Mouse (Mus musculus): ENCODE results near the gene Lpar6.

Lpar6 gene

DNA sequence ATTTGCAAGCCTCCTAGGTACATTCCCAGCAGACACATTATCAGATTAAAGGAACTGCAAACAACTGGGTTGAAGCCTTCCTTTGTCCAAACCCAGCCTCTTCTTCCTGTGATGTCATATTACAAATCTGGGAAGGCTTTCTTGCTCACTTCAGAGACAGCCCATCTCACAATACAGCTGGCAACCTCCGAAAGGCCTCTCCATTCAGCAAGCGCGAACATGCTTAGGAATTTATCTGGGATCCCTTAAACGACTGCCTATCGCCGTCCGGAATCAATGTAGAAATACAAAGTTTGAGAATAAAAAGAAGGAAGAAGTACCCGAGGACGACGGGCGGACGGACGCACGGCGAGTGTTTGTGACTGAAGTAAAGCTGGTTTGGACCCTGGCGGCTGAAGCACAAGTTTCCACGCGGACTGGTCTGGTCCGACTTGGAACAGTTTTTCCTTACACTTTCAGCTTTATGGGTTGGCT is at the start of gene Lpar6:
TSS of gene Lpar6 (plus strand) at position 48 of the 474 bp plus-strand sequence.
- DNase-seq, result peak; percentile 60 to 70

DNA sequence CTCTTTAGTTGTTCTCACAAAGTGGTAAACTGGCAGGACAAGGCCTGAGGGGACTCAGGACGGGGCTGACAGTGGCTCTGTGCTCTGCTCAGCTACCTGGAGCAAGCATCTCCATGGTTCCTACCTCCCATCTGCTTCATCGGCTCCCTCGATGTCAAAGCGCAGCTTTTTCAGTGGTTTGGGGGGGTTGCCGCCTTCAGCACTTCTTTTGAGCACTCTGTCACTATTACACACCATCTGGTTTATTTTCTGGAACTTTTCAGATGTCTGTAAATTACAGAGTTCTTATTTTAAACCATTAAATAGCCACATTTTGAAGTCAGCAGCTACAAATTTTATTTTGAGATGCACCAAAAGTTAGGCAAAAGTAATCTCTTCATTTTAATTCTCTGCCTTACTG is 38.6 kb upstream of the Lpar6 start:
- no peak for DNase-seq

DNA sequence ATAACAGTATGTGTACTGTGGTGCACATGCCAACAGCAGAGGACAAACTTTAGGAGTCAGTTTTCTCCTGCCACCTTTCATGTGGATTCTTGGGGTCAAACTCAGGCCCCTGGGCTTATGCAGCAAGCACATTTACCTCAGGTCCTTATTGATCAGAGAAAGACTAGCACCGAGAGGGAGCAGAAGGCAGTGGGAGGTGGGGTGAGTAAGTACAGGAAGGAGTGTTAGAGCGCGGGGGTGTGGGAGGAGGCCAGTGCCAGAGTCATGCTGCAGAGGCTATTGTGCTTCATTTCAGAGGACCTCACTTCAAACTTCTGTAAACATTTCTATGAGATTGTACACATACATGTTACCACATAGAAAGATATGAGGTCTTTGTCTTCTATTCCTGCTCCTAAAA is 36.2 kb upstream of the Lpar6 start:
- DNase-seq, result no peak

DNA sequence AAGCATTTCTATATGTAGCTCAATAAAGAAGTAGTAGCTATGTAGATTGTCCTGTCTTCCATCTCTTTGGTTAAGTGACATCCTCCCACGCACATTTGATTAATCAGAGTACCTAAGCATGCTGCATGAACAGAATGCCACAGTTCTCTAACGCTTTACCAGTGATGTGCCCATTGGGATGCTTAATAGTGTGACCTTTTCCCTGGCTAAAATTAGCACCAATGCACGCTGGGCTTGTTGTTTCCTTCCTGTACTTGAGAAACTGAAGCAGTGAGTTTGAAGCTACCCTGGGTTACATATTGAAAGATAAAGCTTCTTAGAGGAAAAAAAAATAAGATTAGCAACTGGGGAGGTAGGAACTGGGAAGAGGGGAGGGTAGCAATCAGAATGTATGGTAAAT is 33.7 kb upstream of the Lpar6 start:
- DNase-seq, result no peak

DNA sequence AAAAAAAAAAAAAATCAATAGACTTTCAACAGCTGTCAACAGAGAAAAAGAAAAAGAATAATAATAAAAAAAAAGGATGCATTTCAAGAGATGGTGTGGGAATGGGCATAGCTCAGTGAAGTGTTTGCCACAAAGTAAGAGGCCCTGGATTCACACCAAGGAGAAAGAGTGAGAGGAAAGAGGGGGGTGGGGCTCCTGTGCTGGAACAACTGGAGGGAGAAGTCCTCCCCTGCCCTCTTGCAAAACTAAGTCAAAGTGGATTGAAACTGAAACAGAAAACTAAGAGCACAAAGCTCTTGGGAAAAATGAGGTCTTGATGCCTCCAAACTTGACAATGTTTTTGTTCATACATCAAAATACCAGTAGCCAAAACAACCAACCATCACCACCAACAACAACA is 28.4 kb upstream of the Lpar6 start:
- DNase-seq, result peak; percentile 23 to 33

DNA sequence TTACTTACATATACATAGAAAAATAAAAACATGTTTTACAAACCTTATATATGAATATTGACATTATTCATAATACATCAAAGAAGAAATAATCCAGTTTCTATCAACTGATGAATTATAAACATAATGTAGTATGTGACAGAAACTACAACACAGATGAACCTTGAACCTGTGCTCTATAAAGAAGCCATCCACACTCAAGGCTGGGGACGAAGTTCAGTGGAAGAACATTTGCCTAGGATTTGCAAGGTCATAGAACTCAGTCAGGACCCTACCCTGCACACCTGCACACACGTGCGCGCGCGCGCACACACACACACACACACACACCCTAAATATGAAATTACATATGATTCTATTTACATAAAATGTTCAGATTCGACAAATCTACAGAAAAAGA is 27.5 kb upstream of the Lpar6 start:
- no peak for DNase-seq

DNA sequence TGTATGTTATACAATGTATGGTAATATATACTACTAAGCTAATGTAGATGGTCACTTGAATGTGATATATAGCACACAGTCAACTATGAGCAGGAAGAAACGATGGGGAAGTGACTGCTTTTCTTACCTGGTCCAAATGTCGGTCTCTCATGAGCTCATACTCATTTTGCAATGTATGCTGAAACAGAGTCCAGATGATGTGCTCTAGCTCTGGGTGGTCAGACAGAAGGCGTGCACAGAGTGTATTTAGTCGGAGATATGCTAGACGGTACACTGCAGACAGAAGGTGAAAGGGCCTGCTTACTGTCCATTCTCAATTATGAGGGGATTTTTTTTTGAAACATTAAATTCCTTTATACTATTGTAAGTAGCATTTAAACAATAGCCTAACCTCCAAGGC is 26.2 kb upstream of the Lpar6 start:
- DNase-seq, result no peak

DNA sequence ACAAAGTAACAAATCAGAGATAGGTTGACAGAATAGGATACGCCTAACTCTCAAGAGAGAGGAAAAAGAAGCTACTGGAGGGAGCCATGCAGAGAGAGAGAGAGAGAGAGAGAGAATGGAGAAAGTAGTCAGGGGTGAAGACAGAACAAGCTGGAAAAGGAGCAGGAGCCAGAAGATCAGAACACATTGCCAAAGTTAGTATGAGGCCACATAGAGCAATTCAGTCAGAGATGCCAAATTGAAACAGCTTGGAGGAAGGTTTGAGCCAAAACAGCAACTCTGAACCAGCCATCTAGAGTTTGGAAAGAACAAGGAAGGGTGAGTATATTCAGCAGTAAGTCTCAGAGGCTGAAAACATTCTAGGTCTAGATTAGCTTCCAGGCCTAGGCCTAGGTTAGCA is 20.6 kb upstream of the Lpar6 start:
- no peak for DNase-seq

DNA sequence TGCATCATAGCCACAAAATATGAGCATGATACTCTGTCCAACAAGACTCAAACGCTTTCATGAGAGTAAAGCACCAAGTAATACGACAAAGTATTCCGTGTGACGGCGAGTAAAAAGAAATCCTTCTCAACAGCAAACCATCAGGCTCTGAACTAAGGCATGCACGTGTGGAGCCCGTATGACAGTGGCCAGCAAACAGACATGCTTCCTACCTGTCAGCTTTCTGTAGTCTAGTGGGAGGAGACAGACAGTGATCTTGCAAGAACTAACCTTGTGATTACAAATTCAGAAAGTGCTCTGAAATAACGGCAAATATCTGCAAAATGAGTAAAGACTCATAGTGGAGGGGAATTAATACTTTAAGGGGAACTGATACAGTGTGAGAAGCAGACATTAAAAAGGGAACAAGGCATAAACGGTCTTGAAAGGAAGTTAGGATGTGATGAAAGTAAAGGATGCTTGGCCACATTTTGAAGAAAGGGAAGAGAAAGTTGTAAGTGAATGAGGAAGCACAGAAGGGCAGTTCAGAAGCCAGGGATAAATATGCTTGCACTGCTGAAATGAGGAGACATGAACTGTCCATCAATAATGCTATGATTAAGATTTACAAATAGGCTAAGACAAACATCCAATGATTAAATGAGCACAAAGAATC is 15.3 kb upstream of the Lpar6 start:
- no peak for DNase-seq

DNA sequence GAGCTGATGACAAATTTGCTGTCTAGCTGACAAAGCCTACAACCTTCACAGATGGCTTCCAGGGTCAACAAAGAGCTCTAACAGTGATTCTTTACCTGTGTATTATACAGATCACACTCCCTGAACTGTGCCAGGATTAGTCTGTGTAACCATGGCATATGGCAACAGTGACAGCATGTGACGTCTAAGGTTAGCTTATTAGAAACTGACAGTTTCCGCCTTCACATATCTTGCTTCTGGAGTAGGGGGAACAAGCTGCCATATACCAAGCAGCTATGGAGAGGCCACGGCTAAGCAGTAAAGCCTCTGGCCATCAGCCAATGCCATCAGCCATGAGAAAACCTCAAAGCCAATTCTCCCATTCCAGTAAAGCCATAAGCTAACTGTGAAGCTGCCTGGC is 11.3 kb upstream of the Lpar6 start:
- DNase-seq, result no peak

DNA sequence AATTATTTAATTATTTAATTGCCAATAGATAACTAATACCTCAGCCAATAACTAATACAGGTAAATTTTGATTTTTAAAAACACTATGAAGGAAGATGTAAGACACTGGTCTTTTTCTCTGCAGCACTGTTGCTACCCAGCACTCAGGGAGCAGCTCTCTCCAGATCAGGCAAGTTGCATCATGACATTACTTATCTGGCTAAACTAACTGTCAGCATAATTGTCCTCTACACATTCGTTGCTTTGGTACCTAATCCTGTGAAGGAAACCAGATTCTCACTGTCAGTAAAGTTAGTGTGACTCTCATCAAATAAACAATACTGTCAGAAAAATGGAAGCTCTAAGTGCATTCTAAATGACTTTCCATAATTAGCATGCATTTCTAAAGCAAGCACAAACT is 10.8 kb upstream of the Lpar6 start:
- no peak for DNase-seq

DNA sequence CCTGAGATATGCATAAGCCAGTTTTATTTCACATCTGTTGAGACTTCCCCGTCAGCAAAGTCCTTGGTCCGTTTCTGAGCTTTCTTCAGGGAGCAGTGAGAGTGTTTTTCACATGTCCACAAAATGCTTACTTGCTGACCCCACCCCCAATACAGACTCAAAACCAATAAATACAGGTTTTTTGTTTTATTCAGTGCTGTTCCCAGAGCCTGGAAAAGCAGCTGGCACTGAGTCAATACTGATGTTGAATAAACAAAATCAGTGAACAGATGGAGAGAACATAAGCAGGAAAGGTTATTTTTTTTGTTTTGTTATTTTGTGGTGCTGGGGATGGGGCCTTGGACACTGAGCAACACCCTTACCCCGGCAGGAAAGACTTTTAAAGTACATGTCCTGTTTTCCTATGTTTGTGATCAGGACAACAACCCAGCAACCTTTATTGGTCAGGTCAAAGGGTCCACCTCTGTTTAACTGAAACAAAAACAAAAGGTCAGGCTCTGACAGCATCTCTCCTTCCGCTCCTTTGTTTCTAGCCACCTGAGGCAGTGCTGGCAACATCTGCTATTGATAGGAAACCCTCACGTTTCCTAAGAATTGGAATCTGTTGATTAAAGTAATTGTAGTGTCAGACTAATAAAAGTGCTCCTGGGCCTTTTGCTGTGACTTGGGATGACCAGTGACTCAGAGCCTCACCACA is 6.3 kb upstream of the Lpar6 start:
- DNase-seq, result no peak

DNA sequence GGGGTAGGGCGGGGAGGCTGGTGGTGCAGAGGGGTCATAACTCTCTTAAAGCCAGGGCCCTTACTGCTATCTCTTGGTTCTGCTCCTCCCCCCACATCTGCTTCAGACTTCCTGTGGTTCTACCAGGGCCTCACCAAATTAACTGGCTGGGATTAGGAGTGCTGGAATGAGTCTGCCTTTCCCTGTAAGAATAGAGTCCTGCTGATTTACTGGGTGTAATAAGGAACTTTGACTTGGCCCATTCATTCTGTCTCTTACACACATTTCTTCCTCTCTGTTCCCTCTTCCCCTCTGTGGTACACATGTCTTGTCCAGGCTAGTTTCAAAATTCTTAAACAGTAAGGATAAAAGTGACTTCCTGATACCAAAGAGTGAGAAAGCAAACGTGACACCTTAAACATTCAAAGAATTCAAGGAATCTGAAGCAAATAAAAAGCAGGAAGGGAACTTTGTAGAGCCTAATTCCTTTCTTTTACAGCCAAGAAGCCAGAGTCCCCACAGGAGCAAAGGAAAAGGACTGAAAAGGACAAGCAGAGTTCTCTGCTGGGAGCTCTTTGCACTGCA is 3.1 kb upstream of the Lpar6 start:
- no peak for DNase-seq

DNA sequence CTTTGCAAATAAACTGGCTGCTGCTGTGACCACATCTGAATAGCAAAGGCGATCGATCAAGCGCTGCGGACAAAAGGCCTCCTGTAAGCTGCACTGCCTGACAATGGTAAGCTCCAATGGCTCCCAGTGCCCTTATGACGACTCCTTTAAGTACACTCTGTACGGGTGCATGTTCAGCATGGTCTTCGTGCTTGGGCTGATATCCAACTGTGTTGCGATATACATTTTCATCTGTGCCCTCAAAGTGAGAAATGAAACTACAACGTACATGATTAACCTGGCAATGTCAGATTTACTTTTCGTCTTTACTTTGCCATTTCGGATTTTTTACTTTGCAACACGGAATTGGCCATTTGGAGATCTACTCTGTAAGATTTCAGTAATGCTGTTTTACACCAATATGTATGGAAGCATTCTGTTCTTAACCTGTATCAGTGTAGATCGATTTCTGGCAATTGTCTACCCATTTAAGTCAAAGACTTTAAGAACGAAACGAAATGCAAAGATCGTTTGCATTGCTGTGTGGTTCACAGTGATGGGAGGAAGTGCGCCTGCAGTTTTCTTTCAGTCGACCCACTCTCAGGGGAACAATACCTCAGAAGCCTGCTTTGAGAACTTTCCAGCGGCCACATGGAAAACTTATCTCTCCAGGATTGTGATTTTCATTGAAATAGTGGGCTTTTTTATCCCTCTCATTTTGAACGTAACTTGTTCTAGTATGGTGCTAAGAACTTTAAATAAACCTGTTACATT is 979 bp downstream of the Lpar6 start:
- peak; percentile 40 to 55 for DNase-seq

DNA sequence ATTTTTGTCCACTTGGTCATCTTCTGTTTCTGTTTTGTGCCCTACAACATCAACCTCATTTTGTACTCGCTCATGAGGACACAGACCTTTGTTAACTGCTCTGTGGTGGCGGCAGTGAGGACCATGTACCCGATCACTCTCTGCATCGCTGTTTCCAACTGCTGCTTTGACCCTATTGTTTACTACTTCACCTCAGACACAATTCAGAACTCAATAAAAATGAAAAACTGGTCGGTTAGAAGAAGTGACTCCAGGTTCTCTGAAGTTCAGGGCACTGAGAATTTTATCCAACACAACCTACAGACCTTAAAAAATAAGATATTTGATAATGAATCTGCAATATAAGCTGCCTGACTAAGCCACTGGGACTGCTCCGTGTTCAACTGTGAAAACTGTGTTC is 1.6 kb downstream of the Lpar6 start:
- no peak for DNase-seq

DNA sequence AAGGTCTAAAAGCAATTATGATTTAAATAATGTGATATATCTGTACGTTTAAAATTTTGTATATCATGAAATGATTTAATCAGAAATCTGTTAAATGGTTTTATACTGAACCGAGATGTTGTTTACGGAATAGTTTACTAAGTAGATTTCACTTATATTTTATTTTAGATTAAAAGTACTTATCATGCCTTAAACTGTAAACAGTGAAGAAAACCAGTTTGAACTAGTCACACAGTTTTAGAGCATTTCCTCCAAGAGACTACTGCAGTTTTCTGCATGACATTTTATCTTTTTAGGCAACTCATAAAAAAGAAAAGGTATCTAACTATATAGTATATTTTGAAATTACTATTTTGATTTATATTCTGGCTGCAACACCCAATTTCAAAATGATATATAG is 2.2 kb downstream of the Lpar6 start:
- no peak for DNase-seq

DNA sequence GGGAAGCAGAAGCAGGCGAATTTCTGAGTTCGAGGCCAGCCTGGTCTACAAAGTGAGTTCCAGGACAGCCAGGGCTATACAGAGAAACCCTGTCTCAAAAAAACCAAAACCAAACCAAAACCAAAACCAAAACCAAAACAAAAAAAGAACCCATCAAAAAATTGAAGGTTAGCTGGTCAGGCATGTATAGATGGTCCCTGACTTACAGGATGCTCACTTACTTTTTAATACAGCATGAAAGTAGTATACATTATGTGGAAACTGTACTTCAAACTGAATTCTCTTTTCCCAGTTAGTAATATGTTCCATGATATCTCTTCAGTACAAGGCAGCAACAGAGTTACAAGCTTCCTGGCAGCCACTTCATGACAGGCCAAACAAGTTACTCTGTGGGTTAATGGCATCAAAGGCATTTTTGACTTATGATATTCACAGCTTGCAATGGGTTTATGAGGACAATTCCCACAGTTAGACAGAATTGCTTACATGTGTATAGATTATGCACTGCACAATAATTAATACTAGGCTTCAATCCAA is 6.4 kb downstream of the Lpar6 start:
- no peak for DNase-seq

DNA sequence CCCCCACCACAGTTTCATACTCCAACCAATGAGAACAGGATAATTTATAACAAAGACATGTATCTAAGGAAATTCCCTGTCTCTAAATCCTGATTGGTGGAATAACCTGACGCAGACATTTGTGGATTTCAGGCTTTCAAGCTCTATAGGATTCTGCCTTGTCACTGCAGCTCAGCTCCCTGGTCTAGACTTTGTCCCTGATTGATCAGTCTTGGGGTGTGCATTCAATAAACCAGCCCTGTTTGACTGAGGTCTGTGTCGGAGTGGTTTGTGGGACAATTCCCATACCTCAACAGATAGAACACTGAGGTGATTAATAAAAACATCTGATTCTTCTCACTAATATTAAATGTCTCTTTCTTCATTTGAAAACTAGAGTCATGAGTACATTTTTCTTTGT is 12.4 kb downstream of the Lpar6 start:
- no peak for DNase-seq

DNA sequence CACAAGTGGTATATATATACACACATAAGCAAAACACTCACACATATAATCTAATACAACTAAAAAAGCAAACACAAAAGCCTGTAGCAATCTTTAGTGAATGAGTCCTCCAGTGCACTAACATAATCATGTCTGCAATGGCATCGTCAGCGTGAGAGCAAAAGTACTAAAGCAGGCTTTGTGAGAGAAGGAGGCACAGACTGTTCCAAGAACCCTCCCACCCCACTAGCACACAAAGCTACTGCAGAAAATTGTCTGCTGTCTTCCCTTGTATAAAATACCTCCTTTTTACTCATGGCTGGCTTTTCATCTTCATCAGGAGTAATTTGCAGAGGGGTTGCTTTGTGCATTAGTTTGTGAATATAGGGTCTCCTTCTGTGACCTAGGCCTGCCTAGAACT is 14.6 kb downstream of the Lpar6 start:
- DNase-seq, result no peak

DNA sequence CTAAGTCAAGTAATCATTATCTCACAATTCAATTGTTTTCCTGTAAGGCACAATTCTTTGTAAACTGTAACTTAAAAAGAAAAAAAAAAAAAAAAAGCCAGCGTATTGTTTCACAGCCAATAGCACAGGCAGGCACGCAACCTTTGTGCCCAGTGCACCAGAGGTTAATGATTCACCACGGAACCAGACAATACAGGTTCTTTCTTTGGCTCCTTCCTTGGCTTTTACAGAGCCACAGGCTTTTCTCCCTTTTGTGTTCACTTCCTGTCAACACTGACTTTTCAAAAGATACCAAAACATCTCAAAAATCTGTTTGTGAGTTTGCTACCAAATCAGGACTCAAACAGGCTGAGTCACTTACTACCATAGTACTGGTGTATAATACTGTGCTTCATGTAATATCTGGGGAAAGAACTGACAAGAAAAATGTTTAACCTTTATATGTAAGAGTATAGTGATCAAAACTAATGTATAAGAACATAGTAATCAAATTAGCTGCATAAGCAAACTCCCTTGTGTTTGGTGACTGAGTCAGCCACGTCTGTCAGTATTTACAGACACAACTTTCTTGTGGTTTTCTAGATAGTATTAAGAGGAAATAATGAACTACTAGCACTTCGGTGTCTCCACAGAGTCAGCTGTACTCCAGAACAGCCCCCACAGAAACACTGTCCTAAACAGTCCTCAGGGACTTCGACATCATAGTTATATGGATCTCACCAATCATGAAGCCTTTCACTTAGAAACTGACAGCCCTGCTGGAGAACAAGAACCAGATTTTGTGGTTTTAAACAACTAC is 16.0 kb downstream of the Lpar6 start:
- peak in 1 of 2 experiments; percentile 25 for DNase-seq

DNA sequence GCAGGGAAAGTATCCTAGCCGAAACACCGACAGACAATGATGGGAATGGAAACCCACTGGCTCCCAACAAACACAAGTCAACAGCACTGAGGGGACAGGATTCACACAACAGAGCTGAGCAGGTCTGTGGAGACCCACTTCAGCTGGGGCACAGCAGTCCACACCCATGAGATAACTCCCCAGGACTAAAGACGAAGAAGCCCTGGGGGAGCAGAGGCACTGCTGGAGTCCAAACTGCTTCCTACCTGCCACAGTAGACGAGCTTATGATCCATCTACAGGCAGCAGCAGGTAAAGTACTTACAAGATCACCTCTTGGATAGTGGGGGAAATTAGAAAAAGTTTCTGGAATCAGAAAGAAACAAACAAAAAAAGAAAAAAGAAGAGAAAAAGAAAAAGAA is 16.7 kb downstream of the Lpar6 start:
- no peak for DNase-seq

DNA sequence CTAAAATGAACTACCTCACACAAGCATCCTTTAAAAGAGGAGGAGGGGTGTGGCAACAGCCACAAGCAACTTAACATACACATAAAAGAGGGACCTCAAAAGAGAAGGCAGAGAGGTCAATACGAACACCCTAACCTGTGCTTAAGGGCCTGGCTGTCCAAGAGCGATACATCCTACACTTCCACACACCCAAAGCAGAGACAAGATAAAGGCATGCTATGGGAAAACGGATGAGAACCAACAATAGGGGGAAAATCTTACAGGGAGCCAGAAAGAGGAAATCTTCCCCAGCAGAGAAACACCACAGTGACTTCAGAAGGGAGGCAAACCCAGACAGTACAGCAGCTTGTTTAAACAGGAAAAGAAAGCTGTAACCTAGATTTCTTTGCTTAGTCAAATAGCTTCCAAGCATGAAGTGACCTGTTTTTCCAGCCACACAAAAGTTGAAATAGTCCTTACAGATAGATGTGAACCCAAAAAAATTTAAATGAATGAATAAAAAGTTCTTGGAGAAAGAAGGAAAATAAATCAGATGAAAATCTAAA is 17.8 kb downstream of the Lpar6 start:
- no peak for DNase-seq

Data from lung, postnatal 4 days (tissue).